Mouse (Mus musculus) ovary, adult 10 weeks (tissue): Measurements from ENCODE around the gene Fahd1. TPM values are rescaled to one million over a fixed set of nuclear protein-coding genes. Genes with fewer than 3 reads are reported as not detected.

Source experiments
- polyA plus RNA-seq: library from polyadenylated mRNA; stranded (reverse); fragments of 350-450 nt; fragmentation: Illumina TruSeq; extraction: RNeasy Lipid Tissue Mini Kit (QIAGEN cat#74804); gene quantifications from one replicate; pipeline ENCODE4 v1.2.3, GENCODE M21; 2014

Fahd1 gene
- 54.8 TPM for polyA plus RNA-seq

GRCm38 (mm10) chr17:24850065-24850772 is at the start of gene Fahd1:
Fahd1 (minus strand) TSS chr17:24850364.

GRCm38 (mm10) chr17:24896241-24896992 is 46.3 kb upstream of the Fahd1 start, which contains the start of gene Nme3:
Nme3 (plus strand) TSS chr17:24896500.

GRCm38 (mm10) chr17:24894995-24895547 is 44.9 kb upstream of the Fahd1 start, which contains the start of the genes Eme2 and Mrps34:
Eme2 (minus strand) TSS chr17:24895087.
Mrps34 (plus strand) TSS chr17:24895116.

GRCm38 (mm10) chr17:24886134-24886931 is 36.2 kb upstream of the Fahd1 start, which contains the start of the genes Nubp2 and Spsb3:
Nubp2 (minus strand) TSS chr17:24886349.
Spsb3 (plus strand) TSS chr17:24886643.

GRCm38 (mm10) chr17:24865776-24866175 is 15.6 kb upstream of the Fahd1 start, which contains the start of gene Igfals:
Igfals (plus strand) TSS chr17:24865997.

GRCm38 (mm10) chr17:24839842-24840241 is 10.3 kb downstream of the Fahd1 start, which contains the start of gene Hagh:
Hagh (plus strand) TSS chr17:24840143.

GRCm38 (mm10) chr17:24803952-24804951 is 45.9 kb downstream of the Fahd1 start, which contains the start of gene Meiob:
Meiob (plus strand) TSS chr17:24804289.

Other genes starting within 250 kb of the Fahd1 start
- 15.9 TPM for gene Tsc2, start 217.7 kb downstream of the Fahd1 start, polyA plus RNA-seq
- 0.34 TPM for gene Nthl1, start 217.7 kb downstream of the Fahd1 start, polyA plus RNA-seq
- gene Slc9a3r2, start 200.0 kb downstream of the Fahd1 start, polyA plus RNA-seq: 11.8 TPM
- not detected for gene Npw, start 191.9 kb downstream of the Fahd1 start, polyA plus RNA-seq
- gene Zfp598, start 180.7 kb downstream of the Fahd1 start, polyA plus RNA-seq: 0.68 TPM
- gene Syngr3, start 160.4 kb downstream of the Fahd1 start, polyA plus RNA-seq: 0.83 TPM
- 10.4 TPM for gene Gfer, start 154.2 kb downstream of the Fahd1 start, polyA plus RNA-seq
- 1.1 TPM for gene Noxo1, start 154.1 kb downstream of the Fahd1 start, polyA plus RNA-seq
- 0.31 TPM for gene Tbl3, start 142.7 kb downstream of the Fahd1 start, polyA plus RNA-seq
- not detected for gene Rnf151, start 132.3 kb downstream of the Fahd1 start, polyA plus RNA-seq
- 771 TPM for gene Rps2, start 132.2 kb downstream of the Fahd1 start, polyA plus RNA-seq
- gene Ndufb10, start 125.9 kb downstream of the Fahd1 start, polyA plus RNA-seq: 52.5 TPM
- not detected for gene Rpl3l, start 122.5 kb downstream of the Fahd1 start, polyA plus RNA-seq
- gene Msrb1, start 113.7 kb downstream of the Fahd1 start, polyA plus RNA-seq: 1.2 TPM
- not detected for gene Hs3st6, start 97.4 kb downstream of the Fahd1 start, polyA plus RNA-seq
- 0.74 TPM for gene Meiob, start 46.1 kb downstream of the Fahd1 start, polyA plus RNA-seq
- 2.5 TPM for gene Hagh, start 10.2 kb downstream of the Fahd1 start, polyA plus RNA-seq
- not detected for gene Igfals, start 15.6 kb upstream of the Fahd1 start, polyA plus RNA-seq
- 2.1 TPM for gene Nubp2, start 36.0 kb upstream of the Fahd1 start, polyA plus RNA-seq
- not detected for gene Spsb3, start 36.3 kb upstream of the Fahd1 start, polyA plus RNA-seq
- gene Eme2, start 44.7 kb upstream of the Fahd1 start, polyA plus RNA-seq: 1.4 TPM
- 0.94 TPM for gene Mrps34, start 44.8 kb upstream of the Fahd1 start, polyA plus RNA-seq
- 1.0 TPM for gene Nme3, start 46.1 kb upstream of the Fahd1 start, polyA plus RNA-seq
- 4.4 TPM for gene Mapk8ip3, start 86.6 kb upstream of the Fahd1 start, polyA plus RNA-seq
- gene Jpt2, start 110.3 kb upstream of the Fahd1 start, polyA plus RNA-seq: 90.6 TPM
- 8.0 TPM for gene Cramp1l, start 165.4 kb upstream of the Fahd1 start, polyA plus RNA-seq
- 20.0 TPM for gene Ift140, start 165.7 kb upstream of the Fahd1 start, polyA plus RNA-seq
- gene Tmem204, start 233.2 kb upstream of the Fahd1 start, polyA plus RNA-seq: 8.2 TPM